Mouse (Mus musculus): ENCODE results near the gene Grin2c. TPM values are rescaled to one million over a fixed set of nuclear protein-coding genes. Genes with fewer than 3 reads are reported as not detected.

Grin2c gene
- total RNA-seq, 2 experiments from 2014 or later: 1.7 to 4.6 TPM

DNA sequence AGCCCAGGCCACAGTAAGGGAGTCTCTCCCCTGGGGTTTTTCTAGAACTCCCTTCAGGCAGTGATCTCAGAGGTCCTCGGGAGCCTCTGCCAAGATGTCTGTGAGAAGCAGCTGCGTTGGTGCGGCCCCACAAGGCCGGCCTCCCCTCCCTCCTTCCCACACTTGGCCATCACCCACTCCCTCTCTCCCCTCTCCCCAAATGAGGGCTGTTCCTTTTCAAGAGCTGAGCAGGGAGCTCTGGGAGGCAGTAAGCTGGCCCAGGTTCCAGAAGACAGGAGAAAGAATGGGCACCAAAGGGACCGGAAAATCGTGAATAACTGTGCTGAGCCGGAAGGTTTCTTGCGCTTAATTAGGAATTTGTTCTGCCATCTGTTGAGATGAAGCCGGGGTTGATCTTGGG lies 35.1 kb downstream of the Grin2c start:
- no peak for DNase-seq

DNA sequence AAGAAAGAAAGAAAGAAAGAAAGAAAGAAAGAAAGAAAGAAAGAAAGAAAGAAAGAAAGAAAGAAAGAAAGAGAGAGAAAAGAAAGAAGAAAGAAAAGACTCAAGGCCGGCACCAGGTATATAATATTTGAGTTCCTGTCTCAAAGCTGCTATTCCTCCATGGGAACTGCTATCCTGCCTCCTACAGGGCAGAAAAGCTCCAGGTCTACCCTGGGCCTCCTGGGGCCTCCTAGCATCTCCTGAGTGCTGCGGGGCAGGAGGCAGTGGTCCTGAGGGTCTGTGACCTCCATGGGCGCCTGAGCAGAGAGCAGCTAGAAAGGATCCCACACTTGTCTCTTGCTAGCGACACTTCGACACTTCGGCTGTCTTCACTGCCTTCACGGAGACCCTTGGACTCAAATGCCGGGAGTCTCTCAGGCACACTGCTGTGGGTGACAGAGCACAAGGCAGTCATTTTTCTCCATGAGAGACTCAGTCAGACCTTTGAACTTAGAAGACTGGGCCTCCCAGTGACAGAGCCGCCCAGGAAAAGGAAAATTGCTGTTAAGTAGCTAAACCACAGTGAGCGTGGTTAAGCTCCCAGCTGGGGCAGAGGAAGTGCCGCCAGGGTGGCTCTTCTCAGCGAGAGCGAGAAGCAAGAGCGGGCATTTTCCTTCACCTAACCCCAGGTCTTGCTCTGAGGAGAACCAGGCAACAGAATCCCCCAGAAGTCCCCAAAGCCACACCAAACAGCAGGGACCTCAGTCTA lies 35.7 kb downstream of the Grin2c start:
- DNase-seq: no peak

DNA sequence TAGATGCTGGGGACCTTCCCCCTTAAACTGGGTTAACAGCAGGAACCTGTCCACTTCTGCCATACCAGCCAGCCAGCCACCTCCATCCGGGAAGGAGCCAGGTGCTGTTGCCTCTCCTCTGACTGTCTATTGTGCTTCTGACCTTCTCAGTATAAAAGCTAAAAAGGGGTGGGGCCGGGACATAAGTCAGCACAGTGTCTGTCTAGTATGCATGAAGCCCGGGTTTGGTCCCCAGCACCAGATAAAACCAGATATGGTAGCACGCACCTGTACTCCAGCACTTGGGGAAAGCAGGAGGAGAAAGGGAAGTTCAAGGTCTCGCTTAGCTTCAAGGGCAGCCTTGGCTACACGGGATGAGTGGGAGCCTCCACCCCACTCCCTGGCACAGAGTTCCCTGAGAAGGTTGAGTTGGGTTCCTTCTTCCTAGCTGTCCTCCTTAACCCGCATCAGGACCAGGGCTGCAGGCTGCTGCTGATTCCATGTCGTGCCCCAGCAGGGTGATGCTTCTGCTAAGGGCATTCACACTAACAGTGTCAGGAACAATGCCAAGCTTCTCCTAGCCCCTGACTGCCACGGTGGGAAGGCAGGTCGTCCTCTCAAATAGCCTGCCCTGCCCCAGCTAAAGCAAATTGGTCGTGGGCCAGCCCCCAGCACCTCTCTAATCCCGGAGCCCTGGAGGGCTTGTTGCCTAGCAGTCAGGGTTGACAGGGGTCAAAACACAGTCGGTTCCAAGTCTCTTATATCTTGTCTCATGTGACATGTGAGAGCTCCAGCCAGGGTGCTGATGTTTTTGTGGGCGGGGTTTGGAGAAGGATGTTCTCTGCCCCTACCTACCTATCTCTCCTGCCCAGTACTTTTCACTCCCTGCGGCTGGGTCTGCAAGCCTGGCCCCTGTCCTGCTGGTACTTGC lies 37.8 kb downstream of the Grin2c start:
- no peak for DNase-seq

DNA sequence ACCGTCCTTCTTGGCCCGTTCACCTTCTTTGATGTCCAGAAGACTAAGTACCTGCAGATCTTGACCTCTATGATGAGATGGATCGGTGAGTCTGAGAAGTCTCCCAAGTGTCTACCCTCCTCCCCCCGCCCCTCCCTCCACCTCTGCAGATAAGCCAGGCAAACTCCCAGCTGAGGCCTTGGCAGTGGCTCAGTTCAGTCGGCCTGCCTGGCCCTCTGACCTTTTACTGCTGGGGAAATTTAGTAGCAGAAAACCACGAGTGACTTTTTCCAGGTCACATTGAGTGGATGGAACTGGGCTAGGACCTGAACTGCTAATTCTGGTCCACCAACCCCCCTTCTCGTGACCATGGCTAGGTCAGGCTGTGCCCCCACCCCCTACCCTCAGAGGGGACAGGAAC lies 38.6 kb downstream of the Grin2c start:
- peak; percentile 46 to 48 for DNase-seq

DNA sequence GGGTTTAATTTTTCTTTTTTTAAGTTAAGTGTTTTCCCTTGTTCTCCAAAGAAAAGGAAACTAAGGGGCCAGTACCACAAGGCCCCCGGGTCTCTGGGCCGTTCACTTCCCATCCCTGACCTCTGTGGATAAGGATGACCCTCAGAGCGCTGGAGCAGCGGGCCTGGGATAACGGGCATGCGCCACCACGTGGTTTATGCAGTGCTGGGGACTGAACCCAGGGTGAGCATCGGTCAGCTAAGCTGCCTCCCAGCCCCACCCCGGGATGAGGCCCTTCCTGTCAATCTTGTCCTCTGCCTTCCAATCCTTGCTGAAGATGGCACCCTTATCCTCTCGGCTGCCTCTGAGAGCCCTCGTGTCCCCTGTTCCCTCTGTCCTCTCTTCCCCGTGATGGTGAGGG lies 39.4 kb downstream of the Grin2c start:
- no peak for DNase-seq

DNA sequence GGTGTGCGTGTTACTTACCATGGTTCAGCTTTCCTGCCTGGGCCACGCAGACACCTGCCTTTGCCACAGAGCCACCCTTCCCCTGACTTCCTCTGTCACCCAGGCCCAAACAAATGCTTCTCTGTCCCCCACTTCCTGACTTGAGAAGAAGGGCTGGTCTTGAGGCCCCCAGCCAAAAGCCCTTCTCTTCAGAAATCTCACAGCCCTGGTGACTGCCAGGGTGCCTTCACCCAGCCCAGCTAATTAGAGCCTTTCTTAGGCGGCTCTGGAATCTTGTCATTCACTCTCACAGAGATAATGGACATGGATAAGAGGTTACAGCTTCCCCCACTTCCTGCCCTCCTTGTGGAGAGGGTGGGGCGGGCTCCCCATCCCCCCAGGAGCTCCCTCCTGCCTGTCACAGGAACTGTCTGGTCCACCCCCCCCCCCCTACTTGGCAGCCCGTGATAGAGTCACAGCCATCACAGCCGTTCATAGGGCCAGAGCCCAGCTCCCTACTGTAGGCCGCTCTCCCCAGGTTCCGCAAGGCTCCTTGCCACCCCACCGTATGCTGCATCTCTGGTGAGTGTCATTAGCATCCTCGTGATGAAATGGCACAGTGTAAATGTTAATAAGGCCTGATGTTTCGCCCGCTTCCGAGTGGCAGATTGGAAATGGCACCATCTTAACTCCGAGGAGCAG lies 40.1 kb downstream of the Grin2c start:
- no peak for DNase-seq

DNA sequence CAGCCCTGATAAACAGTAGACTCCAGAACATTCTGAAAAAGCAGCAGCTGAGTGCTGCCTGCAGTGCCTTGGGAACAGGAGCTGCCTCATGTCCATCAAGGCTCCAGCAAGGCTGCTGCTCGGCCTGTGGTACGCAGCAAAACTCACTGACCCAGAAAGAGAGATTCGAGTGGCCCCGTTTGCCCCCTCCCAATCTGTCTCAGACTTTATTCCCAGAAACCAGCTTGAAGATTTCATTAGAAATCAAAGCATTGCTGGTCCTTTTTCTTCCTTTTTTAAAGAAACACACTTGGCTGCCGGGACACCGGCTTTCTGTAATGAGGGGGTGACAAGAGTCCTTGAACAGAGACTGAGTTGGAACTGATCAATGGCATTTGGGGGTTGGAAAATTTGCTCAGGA lies 41.7 kb downstream of the Grin2c start:
- DNase-seq: no peak

DNA sequence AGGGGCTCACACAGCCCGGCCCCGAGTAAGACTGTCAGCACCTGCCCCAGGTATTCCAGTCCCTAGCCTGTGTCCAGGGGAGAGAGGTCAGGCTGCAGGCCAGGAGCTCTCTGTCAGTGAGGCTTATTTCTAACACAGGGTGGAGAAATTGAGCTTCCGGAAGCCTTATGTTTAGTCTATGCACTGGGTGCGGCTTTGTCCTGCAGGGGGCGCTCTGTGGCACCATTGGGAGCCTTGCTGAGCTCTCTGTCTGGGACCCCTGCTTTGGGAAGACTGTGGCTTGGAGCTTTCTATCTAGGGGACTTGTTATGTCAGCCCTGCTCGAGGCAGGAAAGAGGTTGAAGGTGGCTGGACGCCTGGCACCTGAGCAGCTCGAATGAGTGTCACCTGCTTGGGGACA lies 42.2 kb downstream of the Grin2c start:
- peak; percentile 54 to 73 for DNase-seq

DNA sequence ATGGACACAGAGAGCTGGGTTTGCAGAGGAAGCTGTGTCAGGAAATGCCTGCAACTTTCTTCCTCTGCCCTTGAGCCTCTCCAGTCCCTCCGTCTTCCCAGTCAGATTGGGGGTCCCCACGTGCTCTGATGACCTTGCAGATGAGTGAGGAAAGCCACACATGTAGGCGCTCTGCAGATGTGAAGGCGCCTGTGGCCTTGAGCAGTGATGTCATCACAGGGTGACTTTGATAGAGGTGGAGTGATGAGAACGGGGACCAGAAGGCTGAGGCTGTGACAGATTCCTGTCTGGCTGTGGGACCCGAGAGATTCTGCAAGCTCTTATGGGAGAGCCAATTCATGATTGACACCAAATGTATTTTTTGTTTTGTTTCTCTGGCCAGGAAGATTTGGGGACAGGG lies 43.2 kb downstream of the Grin2c start:
- DNase-seq: peak; percentile 53 to 57

DNA sequence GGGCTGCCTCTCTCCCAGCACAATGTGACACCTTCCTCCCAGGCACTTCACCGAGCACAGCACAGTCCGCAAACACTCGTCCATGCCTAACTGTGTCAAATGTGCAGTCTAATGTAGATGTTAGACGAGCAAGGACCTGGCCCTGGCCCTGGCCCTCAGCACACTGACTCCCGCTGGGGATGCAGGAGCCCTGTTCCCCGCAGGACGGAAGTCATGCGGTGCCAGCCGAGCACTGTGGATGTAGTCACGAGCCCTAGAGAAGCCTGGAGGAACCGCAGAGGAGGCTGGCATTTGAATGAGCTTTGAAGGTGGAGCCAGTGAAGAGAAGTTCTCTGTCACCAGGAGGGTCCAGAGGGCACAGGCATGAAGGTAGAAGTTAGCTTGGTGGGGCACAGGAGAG lies 43.6 kb downstream of the Grin2c start:
- no peak for DNase-seq

DNA sequence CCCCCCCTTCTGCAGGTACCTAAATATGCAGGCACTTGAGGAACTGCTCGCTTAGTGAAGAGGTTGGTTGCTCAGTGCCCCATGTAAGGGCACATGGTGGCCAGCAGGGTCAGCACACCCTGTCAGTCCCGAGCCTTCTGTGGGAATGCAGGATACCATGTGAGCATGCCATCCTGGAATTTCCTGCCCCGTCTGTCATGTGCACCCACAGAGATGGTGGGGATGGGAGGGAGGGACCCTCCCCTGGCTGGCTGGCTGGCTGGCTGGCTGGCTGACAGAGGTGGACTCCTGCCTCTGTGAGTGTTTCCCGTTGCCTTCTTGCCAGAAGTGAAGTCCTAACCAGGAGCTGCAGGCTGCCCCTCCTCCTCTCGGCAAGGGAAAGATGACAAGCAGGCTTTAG lies 44.5 kb downstream of the Grin2c start:
- no peak for DNase-seq

DNA sequence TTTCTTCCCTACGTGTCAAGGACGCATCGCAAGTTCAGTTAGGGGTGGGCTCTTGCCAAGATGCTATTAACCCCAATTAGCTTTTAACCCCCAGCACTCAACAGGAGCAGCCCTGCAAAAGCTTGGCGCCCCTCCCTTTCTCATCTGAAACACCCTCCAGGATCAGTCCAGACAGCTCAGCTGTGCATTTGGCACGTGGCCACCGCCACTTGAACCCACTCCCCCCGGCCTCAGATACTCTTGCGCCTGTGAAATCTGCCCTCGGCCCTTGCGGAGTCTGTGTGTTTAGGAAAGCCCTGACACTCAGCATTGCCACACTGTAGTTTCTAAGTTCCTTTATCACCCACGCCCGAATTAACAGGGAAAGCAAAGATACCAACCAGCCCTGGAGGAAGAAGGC lies 45.0 kb downstream of the Grin2c start:
- no peak for DNase-seq

DNA sequence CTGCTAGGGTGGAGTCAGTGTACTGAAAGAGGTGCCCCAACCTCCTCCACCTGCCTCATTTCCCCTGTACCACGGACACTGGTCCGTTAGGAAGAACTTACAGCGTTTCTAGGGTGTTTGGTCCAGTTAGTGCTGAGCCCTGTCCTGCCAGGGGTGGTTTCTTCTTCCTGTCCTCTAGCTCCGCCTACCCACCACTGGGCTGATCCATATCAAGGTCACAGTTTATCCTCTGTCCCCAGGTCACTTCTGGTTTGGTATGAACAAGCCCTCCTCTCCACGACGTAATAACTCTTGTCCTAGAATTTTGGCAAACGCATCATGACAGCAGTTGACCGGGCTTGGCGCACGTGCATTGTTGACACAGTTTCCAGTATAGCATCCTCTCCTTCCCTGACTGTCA lies 47.4 kb downstream of the Grin2c start:
- DNase-seq: no peak

DNA sequence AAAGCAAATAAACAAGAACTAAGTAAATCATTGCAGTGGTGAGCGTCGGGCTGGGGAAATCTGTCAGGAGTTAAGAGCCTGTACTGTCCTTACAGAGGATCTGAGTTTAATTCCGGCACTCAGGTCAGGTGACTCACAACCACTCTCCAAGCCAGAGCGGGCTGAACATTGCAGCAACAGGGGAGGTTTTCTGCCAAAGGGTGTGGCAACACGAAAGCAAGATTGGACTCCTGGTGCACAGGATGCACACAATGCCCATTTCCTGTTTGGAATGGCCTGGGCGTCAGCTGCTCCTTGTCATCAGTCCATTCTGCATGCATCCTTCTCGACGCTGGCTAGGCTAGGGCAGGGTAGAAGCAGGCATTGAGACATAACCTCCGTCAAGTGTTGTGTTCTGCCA lies 47.8 kb downstream of the Grin2c start:
- peak; percentile 50 to 53 for DNase-seq

DNA sequence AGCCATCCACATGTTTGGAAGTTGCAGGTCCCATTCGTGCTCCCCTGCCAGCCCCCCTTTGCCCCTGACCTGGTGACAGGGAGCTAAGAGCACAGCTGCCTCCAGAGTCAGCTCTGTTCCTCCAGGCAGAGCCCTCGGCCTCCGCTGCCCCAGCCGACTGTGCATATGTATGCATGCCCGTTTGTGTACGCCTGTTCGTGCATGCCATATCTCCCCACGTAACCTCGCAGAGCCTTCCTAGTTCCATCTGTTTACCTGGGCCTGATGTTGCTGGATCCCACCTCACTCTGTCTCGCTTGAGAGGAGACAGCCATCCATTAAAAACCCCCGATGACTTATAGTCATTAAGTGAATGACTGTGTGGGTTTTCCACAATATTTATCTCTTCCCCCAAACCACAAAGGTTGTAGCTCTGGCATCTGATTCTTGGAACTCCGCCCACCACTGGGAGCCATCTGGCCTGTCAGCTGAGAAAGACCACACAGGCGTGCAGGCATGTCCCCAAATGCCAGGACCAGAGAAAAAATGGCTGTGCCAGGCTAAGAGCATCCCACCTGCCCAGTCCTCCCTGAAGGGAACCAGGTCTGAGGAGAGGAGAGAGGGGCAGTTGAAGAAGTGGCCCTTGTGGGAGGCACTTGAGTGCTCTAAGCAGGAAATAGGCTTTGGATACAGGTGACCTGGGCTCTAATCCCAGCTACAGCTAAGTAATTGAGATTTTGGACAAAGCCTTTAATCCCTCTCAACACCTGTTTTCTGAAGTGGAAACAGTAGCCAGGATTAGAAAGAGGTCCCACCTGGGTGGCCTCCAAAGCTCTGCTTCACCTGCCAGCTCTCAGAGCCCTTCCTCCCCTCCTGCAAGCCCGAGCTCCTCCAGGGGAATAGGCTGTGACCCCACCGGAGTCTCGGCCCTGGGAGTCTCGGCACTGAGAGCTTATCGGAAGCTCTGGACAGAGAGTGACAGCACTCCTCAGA lies 49.3 kb downstream of the Grin2c start:
- no peak for DNase-seq

DNA sequence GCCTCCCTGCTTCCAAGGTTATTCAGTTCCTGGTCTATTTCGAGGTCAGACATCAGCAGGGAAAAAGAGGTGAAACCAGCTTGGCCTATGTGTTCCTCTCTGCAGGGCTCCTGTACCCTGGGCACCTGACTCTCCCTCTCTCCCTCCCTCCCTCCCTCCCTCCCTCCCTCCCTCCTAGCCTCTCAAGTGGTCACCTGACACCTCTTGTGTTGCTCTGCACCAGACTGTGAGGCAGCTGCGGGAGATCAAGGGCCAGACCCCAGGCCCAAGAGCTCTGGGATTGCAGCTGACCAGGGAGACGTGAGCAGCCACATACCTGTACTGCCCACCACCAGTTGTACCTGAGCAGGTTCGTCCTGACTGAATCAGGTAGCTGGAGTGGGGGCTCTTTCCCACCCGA lies 51.9 kb downstream of the Grin2c start:
- DNase-seq: no peak

DNA sequence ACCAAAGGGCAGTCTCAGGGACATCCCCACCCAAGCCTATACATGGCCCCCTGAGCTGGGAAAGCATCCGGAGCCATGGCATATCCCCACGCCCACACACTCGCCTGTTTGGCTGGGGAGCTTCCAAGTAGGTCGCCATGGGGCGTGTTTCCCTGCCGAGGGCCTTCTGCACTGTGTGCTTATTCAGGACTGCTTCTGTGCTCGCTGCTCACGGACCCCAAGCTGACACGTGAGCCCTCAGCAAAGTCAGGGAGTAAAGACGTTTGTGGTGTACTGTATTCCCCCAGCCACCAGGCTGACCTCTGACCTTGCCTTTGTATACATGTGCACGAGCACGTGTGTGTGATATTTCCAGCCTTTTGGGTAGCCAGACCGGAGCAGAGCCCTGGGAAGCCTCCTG lies 54.9 kb downstream of the Grin2c start:
- no peak for DNase-seq

DNA sequence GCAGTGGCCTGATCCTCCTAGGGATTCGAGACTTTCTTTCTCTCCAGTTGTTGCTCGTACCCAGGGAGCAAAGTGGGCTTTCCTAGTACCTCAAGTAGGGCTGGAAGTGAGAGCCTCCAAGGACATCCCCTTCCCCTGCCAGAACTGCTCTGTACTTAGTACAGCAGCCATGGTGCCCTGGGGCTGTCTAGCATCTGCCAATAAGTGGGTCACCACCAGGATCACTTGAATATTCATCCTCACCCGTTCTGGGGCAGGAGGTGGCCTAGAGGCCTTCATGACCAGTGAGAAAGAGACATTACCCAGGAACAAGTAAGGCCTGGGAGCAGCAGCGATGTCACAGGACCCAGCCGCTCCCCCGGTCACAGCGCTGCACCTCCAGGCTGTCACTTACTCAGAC lies 57.1 kb downstream of the Grin2c start:
- DNase-seq: no peak

DNA sequence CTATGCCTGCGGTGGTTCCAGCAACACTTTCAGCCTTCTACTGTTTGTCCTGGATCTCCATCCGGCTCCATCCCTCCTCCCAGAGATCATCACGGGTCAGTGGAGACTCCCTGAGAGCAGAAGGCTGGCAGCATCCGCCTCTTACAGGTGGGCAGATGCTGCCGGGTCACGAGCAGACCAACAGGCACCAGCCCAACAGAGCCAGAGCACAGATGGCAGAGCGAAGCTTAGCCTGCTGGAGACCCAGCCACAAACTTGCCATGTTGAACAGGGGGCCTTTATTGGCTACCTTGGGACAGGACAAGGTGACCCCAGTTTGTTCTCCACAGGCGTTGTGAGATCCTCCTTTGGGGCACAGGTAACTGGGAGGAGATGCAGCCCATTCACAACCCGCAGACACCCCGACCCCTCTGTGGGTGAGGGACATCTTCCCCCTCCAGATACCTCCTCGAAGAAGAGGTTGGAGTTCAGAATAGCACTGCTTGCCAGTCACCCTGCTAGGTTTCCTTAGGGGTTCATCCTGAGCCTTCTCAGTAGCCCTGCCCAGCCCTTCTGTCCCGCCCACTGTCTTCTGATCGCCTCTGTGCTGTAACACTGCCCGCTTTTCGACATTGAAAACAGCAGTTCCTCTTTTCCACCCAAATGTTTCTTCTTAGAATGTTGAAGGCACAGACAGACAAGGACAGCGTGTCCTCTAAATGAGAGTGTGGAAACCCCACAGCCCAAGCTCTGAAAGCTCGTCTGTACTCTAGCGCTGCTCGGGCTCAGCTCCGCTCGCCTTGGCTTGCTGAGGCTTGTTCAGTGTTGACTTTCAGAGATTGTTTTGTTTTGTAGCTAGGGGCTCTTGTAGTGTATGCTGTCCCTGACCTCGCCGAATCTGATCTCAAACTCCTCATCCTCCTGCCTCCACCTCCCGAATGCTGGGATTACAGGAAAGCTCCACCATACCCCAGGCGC lies 58.0 kb downstream of the Grin2c start:
- no peak for DNase-seq

DNA sequence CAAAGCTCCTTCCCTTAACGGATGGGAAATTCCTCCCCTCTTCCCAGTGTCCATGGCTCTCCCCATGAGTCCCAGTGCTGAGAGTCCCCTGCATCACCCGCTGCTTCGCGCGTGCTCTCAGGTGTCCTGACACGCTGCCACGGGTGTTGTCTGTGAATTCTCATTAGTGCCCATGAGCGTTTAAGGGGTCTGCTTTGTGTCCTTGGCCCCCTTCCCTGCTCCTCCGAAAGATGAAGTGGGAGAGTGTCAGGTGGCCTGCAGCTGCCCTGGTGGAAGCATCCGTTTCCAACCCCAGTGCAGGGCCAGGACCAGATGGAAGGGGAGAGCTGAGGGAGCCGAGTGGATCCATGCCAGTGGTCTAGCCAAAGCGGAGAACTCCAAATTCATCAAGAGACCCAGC lies 58.9 kb downstream of the Grin2c start:
- DNase-seq: no peak

DNA sequence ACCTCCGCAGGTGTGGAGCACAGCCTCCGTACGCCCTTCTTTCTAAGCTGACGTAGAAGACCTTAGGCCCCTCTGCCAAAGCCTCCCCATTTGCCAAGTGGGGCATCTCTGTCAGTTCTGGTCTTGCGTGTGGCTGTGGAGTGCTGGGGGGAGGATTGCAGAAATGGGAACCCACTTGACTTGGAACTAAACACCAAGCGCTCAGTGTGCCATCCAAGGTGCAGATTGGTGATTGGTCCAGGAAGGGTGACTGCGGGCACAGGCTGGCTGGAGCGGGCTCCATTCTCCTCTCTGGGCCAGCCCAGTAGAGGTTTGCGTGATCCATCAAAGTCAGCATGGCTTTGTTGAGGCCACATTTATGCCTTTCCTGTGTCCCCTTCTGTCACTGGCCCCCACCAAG lies 64.3 kb downstream of the Grin2c start:
- DNase-seq: no peak
